Mouse (Mus musculus) forebrain, postnatal 0 days (tissue): ENCODE measurements at regions not wholly inside any gene's neighbourhood (a gene's known extent, or its start where the extent isn't known, plus 50 kb on each side); places are given as distances from the start of the nearest gene placed in this dataset.
"Not testable (repeated sequence)": the region's sequence is repeated elsewhere in the genome, so short reads cannot be mapped to it uniquely, and the experiment has no call there.

Experiments
- ATAC-seq: fragments of 200-750 bp; cut with Nextera tagmentation; 2 replicates; pipeline ENCODE4 v1.8.0; 2017; ENCODE audit warnings: mild to moderate bottlenecking, moderate library complexity
- DNase-seq: peaks from one replicate; pipeline ENCODE4 v3.0.0-alpha.2; 2015
- H3K27ac ChIP-seq: fragments of 300-500 bp; sonication (generic); 2 replicates; pipeline ENCODE4 v1.5.1; 2014; ENCODE audit warnings: low read depth, mild to moderate bottlenecking, antibody characterized with exemption, low read length, moderate library complexity, mixed read lengths
- H3K27me3 ChIP-seq: fragments of 300-500 bp; sonication (generic); 2 replicates; pipeline ENCODE4 v1.6.1; 2014; ENCODE audit warnings: mild to moderate bottlenecking, low read length, mixed read lengths; ENCODE audit not compliant: insufficient read depth
- H3K36me3 ChIP-seq: fragments of 300-500 bp; sonication (generic); 2 replicates; pipeline ENCODE4 v1.6.1; 2014; ENCODE audit warnings: mild to moderate bottlenecking, moderate library complexity; ENCODE audit not compliant: insufficient read depth
- H3K4me1 ChIP-seq: fragments of 300-500 bp; sonication (generic); 2 replicates; pipeline ENCODE4 v1.6.1; 2014; ENCODE audit warnings: antibody characterized with exemption; ENCODE audit not compliant: insufficient read depth
- H3K4me2 ChIP-seq: fragments of 300-500 bp; sonication (generic); 2 replicates; pipeline ENCODE4 v1.6.1; 2014; ENCODE audit warnings: low read depth, mild to moderate bottlenecking, moderate library complexity
- H3K4me3 ChIP-seq: fragments of 300-500 bp; sonication (generic); 2 replicates; pipeline ENCODE4 v1.5.1; 2014; ENCODE audit warnings: low read depth, low read length, mixed read lengths
- H3K9ac ChIP-seq: fragments of 300-500 bp; sonication (generic); 2 replicates; pipeline ENCODE4 v1.6.1; 2014; ENCODE audit warnings: mild to moderate bottlenecking
- H3K9me3 ChIP-seq: fragments of 300-500 bp; sonication (generic); 2 replicates; pipeline ENCODE4 v1.6.1; 2016; ENCODE audit warnings: low read length
- CTCF ChIP-seq: sonication (generic); IDR thresholded peaks from 2 replicates; pipeline ENCODE4 v1.5.1; 2016; ENCODE audit warnings: antibody characterized with exemption, control low read depth, low read depth
- WGBS: fragments of 180-500 bp; shearing (Covaris S2); extraction: QIAGEN DNeasy Blood & Tissue Kit; methylation state at CpG from one replicate; pipeline ENCODE4 v1.1.7; 2014; 5-methylcytosine and 5-hydroxymethylcytosine counted together

- Histone ChIP-seq H3K4me1 (no peaks in the 10 kb centered on the region), H3K9me3 (no peaks in the 10 kb centered on the region), H3K4me3 (no peak overlapping the region), H3K36me3 (no peaks in the 10 kb centered on the region), H3K27me3 (no peaks in the 10 kb centered on the region), H3K27ac (no peak overlapping the region), H3K9ac (no peak overlapping the region), H3K4me2 (no peak overlapping the region)
- DNase-seq (no peak), ATAC-seq (no peak)
- TF ChIP-seq CTCF, result no peak
- WGBS, result 83% methylated on average over 5 of the region's 5 CpGs
Measured at GRCm38 (mm10) chr2:149283274-149283673, 121.6 kb upstream of the Cst10 start.

GRCm38 (mm10) chr2:149284199-149284598 is 120.7 kb upstream of the Cst10 start:
- no peak overlapping the region for H3K4me3 ChIP-seq
- H3K4me1 ChIP-seq, result no peaks in the 10 kb centered on the region
- no peaks in the 10 kb centered on the region for H3K27me3 ChIP-seq
- H3K36me3 ChIP-seq, result no peaks in the 10 kb centered on the region
- no peaks in the 10 kb centered on the region for H3K9me3 ChIP-seq
- TF ChIP-seq CTCF, result no peak
- ATAC-seq (no peak), DNase-seq (no peak)
- H3K27ac ChIP-seq, result no peak overlapping the region
- H3K9ac ChIP-seq, result no peak overlapping the region
- WGBS, result 63% methylated on average over 1 of the region's 1 CpGs
- no peak overlapping the region for H3K4me2 ChIP-seq

DNA sequence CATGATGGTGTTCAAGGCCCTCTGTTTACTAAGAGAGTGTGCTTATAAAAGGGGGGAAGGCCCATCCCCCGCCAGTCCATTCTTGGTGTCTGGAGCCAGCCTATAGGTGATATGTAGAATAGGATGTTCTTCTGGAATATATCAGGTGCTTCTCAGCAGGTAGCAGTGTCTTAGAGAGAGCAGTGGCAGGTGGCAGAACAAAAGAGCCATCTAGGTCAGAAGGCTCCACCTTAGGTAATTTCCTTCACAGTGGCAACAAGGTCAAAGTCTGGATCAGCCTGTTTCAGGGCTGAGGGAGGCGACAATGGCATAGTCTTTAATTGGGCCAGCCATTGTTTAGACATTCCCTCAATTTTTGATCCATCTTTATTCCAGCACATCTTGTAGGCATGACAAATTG is 107.9 kb upstream of the Cst10 start:
- not testable (repeated sequence) for H3K36me3 ChIP-seq, H3K27ac ChIP-seq, H3K4me3 ChIP-seq, DNase-seq, H3K9ac ChIP-seq, H3K27me3 ChIP-seq, H3K4me2 ChIP-seq, ATAC-seq, H3K9me3 ChIP-seq, H3K4me1 ChIP-seq
- 84% methylated on average over 2 of the region's 2 CpGs for WGBS

GRCm38 (mm10) chr2:149305553-149305952 is 99.3 kb upstream of the Cst10 start:
- no peak overlapping the region for H3K27ac ChIP-seq
- H3K27me3 ChIP-seq, result no peaks in the 10 kb centered on the region
- H3K4me1 ChIP-seq, result no peaks in the 10 kb centered on the region
- H3K4me2 ChIP-seq, result no peak overlapping the region
- H3K9me3 ChIP-seq, result peaks cover 7% of the 10 kb centered on the region; the same call in 1 of the 2 replicates
- WGBS, result 85% methylated on average over 1 of the region's 1 CpGs
- no peak overlapping the region for H3K4me3 ChIP-seq
- H3K36me3 ChIP-seq, result no peaks in the 10 kb centered on the region
- H3K9ac ChIP-seq, result no peak overlapping the region
- DNase-seq (no peak), ATAC-seq (no peak)
- TF ChIP-seq CTCF, result no peak

GRCm38 (mm10) chr2:149350239-149350811 is 54.5 kb upstream of the Cst10 start:
- Histone ChIP-seq H3K9me3 (no peaks in the 10 kb centered on the region), H3K4me1 (no peaks in the 10 kb centered on the region), H3K27ac (no peak overlapping the region), H3K27me3 (no peaks in the 10 kb centered on the region), H3K4me3 (no peak overlapping the region), H3K4me2 (no peak overlapping the region), H3K36me3 (no peaks in the 10 kb centered on the region), H3K9ac (no peak overlapping the region)
- TF ChIP-seq CTCF, result peak; percentile 87
- ATAC-seq, result peak; percentile 81
- WGBS, result 12% methylated on average over 3 of the region's 3 CpGs
- peak; percentile 80 for DNase-seq
